Mouse (Mus musculus): Measurements from ENCODE around the gene Ipcef1.
"Not testable (repeated sequence)": the region's sequence is repeated elsewhere in the genome, so short reads cannot be mapped to it uniquely, and the experiment has no call there.

Gene Ipcef1

GRCm38 (mm10) chr10:7035547-7035946 is 16.7 kb downstream of the Ipcef1 start:
- DNase-seq (ENCODE audit: low spot score): no peak

GRCm38 (mm10) chr10:7033459-7033858 is 18.8 kb downstream of the Ipcef1 start:
- DNase-seq (ENCODE audit: low spot score): no peak

GRCm38 (mm10) chr10:7025028-7025427 is 27.2 kb downstream of the Ipcef1 start:
- DNase-seq (ENCODE audit: low spot score): no peak

GRCm38 (mm10) chr10:7020551-7020950 is 31.7 kb downstream of the Ipcef1 start:
- DNase-seq (ENCODE audit: low spot score): no peak

GRCm38 (mm10) chr10:7019781-7020386 is 32.4 kb downstream of the Ipcef1 start:
- no peak for DNase-seq (ENCODE audit: low spot score)

GRCm38 (mm10) chr10:7015199-7015598 is 37.1 kb downstream of the Ipcef1 start:
- DNase-seq (ENCODE audit: low spot score): peak; percentile 32

- DNase-seq (ENCODE audit: low spot score): no peak
These were observed 41.7 kb downstream of the Ipcef1 start for GRCm38 (mm10) chr10:7010543-7010942.

- DNase-seq (ENCODE audit: low spot score): no peak
These were observed 47.2 kb downstream of the Ipcef1 start for GRCm38 (mm10) chr10:7004980-7005538.

GRCm38 (mm10) chr10:7003898-7004297 is 48.4 kb downstream of the Ipcef1 start:
- DNase-seq (ENCODE audit: low spot score): not testable (repeated sequence)

GRCm38 (mm10) chr10:6999355-6999754 is 52.9 kb downstream of the Ipcef1 start:
- DNase-seq (ENCODE audit: low spot score): no peak

GRCm38 (mm10) chr10:6998576-6999250 is 53.6 kb downstream of the Ipcef1 start:
- DNase-seq (ENCODE audit: low spot score): no peak

GRCm38 (mm10) chr10:6996895-6997294 is 55.4 kb downstream of the Ipcef1 start:
- DNase-seq (ENCODE audit: low spot score): no peak

- DNase-seq (ENCODE audit: low spot score): no peak
These were observed 63.7 kb downstream of the Ipcef1 start for GRCm38 (mm10) chr10:6988555-6988954.

GRCm38 (mm10) chr10:6987399-6988098 is 64.7 kb downstream of the Ipcef1 start:
- no peak for DNase-seq (ENCODE audit: low spot score)

- DNase-seq (ENCODE audit: low spot score): no peak
These were observed 66.0 kb downstream of the Ipcef1 start for GRCm38 (mm10) chr10:6986246-6986645.

GRCm38 (mm10) chr10:6983431-6983830 is 68.8 kb downstream of the Ipcef1 start:
- no peak for DNase-seq (ENCODE audit: low spot score)

GRCm38 (mm10) chr10:6982751-6983151 is 69.5 kb downstream of the Ipcef1 start:
- DNase-seq (ENCODE audit: low spot score): no peak

GRCm38 (mm10) chr10:6980236-6980635 is 72.0 kb downstream of the Ipcef1 start:
- DNase-seq (ENCODE audit: low spot score): no peak

- DNase-seq (ENCODE audit: low spot score): no peak
These were observed 72.5 kb downstream of the Ipcef1 start for GRCm38 (mm10) chr10:6979789-6980188.

- no peak for DNase-seq (ENCODE audit: low spot score)
These were observed 73.1 kb downstream of the Ipcef1 start for GRCm38 (mm10) chr10:6979216-6979615.

GRCm38 (mm10) chr10:6978733-6979132 is 73.5 kb downstream of the Ipcef1 start:
- DNase-seq (ENCODE audit: low spot score): no peak

- no peak for DNase-seq (ENCODE audit: low spot score)
These were observed 74.4 kb downstream of the Ipcef1 start for GRCm38 (mm10) chr10:6977843-6978242.

- no peak for DNase-seq (ENCODE audit: low spot score)
These were observed 83.9 kb downstream of the Ipcef1 start for GRCm38 (mm10) chr10:6968334-6968733.
